Mouse (Mus musculus) erythroblast, adult 5-6 weeks (primary cell): ENCODE measurements around the gene Ess2. TPM values are rescaled to one million over a fixed set of nuclear protein-coding genes. Genes with fewer than 3 reads are reported as not detected.
"Not testable (repeated sequence)": the region's sequence is repeated elsewhere in the genome, so short reads cannot be mapped to it uniquely, and the experiment has no call there.

ENCODE experiments used
- ATAC-seq: replicated peaks from 2 replicates; pipeline ENCODE4 v1.8.0; 2016; ENCODE audit warnings: moderate number of reproducible peaks, mild to moderate bottlenecking, moderate TSS enrichment, inconsistent platforms; ENCODE audit not compliant: poor library complexity, low FRiP score, severe bottlenecking
- total RNA-seq, 2 experiments: library from RNA; stranded (forward) in 1 of 2; stranded (reverse) in 1 of 2; fragments of 150-400 nt in 1 of 2; fragments of 200-764, 138-1000 nt in 1 of 2; gene quantifications; 2 replicates each; pipeline versions ENCODE4 v1.2.3 to v1.2.4; 2015 to 2017; ENCODE audit warnings: low replicate concordance in 2 of 2

Ess2 gene
- 1.7 TPM in 1 of 2 replicates, not detected in the other for total RNA-seq (2015; ENCODE audit: low replicate concordance)
- 6.0 and 8.4 TPM in 2 replicates for total RNA-seq (2017; ENCODE audit: low replicate concordance)

- ATAC-seq: peak; percentile 96
Observed at GRCm38 (mm10) chr16:17911052-17911595, at the start of gene Ess2. Gene Ess2 (minus strand): TSS chr16:17911348.

GRCm38 (mm10) chr16:17956052-17956638 is 45.0 kb upstream of the Ess2 start:
- ATAC-seq: not testable (repeated sequence)

- no peak for ATAC-seq
Observed at GRCm38 (mm10) chr16:17951618-17952017, 40.5 kb upstream of the Ess2 start.

GRCm38 (mm10) chr16:17950068-17950467 is 38.9 kb upstream of the Ess2 start:
- no peak for ATAC-seq

- ATAC-seq: no peak
Observed at GRCm38 (mm10) chr16:17949421-17949877, 38.3 kb upstream of the Ess2 start.

GRCm38 (mm10) chr16:17945081-17945831 is 34.1 kb upstream of the Ess2 start:
- ATAC-seq: no peak

GRCm38 (mm10) chr16:17943466-17943865 is 32.3 kb upstream of the Ess2 start:
- no peak for ATAC-seq

- peak; percentile 80 for ATAC-seq
Observed at GRCm38 (mm10) chr16:17939255-17939751, 28.2 kb upstream of the Ess2 start.

- peak; percentile 92 for ATAC-seq
Observed at GRCm38 (mm10) chr16:17938821-17939220, 27.7 kb upstream of the Ess2 start.

- no peak for ATAC-seq
Observed at GRCm38 (mm10) chr16:17938187-17938586, 27.0 kb upstream of the Ess2 start.

GRCm38 (mm10) chr16:17936776-17937175 is 25.6 kb upstream of the Ess2 start:
- ATAC-seq: no peak

GRCm38 (mm10) chr16:17934445-17934910 is 23.3 kb upstream of the Ess2 start:
- ATAC-seq: no peak

- ATAC-seq: 0 out of 2 replicates have a peak, but pooled peaks have one; percentile 35
Observed at GRCm38 (mm10) chr16:17933594-17934444, 22.7 kb upstream of the Ess2 start.

- ATAC-seq: no peak
Observed at GRCm38 (mm10) chr16:17931906-17932460, 20.8 kb upstream of the Ess2 start.

- ATAC-seq: no peak
Observed at GRCm38 (mm10) chr16:17929631-17930030, 18.5 kb upstream of the Ess2 start.

GRCm38 (mm10) chr16:17929211-17929610 is 18.1 kb upstream of the Ess2 start:
- no peak for ATAC-seq

- ATAC-seq: peak; percentile 70
Observed at GRCm38 (mm10) chr16:17928627-17929104, 17.5 kb upstream of the Ess2 start.

- peak; percentile 77 for ATAC-seq
Observed at GRCm38 (mm10) chr16:17928087-17928580, 17.0 kb upstream of the Ess2 start, which contains the start of gene Slc25a1. Gene Slc25a1 (minus strand): TSS chr16:17928219.
